Mouse (Mus musculus): ENCODE measurements at regions not wholly inside any gene's neighbourhood (a gene's known extent, or its start where the extent isn't known, plus 50 kb on each side); places are given as distances from the start of the nearest gene placed in this dataset.

DNA sequence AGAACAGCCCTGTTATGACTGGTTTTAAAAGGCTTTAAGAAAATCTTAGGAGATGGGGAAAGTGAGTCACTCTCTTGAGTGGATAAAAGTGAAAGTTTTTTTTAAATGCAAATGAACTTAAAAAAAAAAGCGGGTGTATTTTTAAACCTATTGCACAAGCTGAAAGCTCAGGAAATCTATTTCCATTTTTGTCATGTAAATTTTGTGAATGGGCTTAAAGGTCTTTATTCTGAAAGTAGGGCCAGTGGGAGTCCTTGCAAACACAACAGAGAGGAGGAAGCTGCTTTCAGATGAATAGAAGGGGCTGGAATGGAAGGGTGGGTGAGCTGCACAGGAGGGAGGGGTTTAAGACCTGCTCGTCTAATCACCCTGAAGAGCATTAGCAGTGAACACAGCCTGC, 62.9 kb downstream of the Fam84a start:
- TF ChIP-seq CTCF (IDR thresholded peaks at IDR 0.05; ENCODE audit: low read depth, low read length): no peak
- TF ChIP-seq POLR2A (IDR thresholded peaks at IDR 0.05; ENCODE audit: borderline replicate concordance, low read depth, low read length): no peak
